Mouse (Mus musculus): Measurements from ENCODE around the gene Klk15. TPM values are rescaled to one million over a fixed set of nuclear protein-coding genes. Genes with fewer than 3 reads are reported as not detected.

Klk15 gene
- polyA plus RNA-seq, 1 experiment, result not detected

DNA sequence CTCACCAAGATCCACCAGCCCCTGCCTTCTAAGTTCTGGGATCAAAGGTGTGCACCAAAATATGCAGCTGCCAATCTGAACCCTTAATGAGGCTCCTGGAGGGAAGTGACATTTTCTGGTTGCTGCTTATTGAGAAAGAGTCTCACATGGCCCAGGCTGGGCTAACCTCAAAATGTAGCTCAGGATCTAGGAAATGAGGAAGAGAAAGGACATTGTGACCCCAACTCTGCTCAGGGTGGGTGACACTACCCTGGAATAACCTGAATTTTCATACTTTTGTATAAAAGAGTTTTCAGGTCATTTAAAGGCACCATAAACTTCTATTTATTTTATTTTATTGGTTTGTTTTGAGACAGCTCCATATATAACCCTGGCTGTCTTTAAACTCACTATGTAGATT, 52.1 kb downstream of the Klk15 start:
- Histone ChIP-seq H3K27ac (ENCODE audit: insufficient read depth, low read length) (no peak overlapping the region), H3K9me3 (replicated peaks; ENCODE audit: control insufficient read depth, insufficient read depth, low read length, poor library complexity, severe bottlenecking) (no peaks in the 10 kb centered on the region), H3K9ac (ENCODE audit: low read depth, poor library complexity, severe bottlenecking) (no peak overlapping the region), H3K4me3 (ENCODE audit: low read depth, low read length) (no peak overlapping the region), H3K4me1 (ENCODE audit: control insufficient read depth, insufficient read depth, low read length) (no peaks in the 10 kb centered on the region), H3K27me3 (ENCODE audit: control insufficient read depth, insufficient read depth, low read length, poor library complexity, severe bottlenecking) (no peaks in the 10 kb centered on the region), H3K36me3 (ENCODE audit: control insufficient read depth, insufficient read depth, low read length, poor library complexity, severe bottlenecking) (no peaks in the 10 kb centered on the region)
- TF ChIP-seq POLR2A (IDR thresholded peaks at IDR 0.05; ENCODE audit: insufficient read depth, low read length) (no peak), CTCF (IDR thresholded peaks at IDR 0.05; ENCODE audit: low read depth, low read length) (no peak), EP300 (IDR thresholded peaks at IDR 0.05; ENCODE audit: insufficient read depth, low read depth, low read length) (no peak)

Other genes starting within 250 kb of the Klk15 start
- gene Klk14, start 243.3 kb upstream of the Klk15 start, polyA plus RNA-seq (2011; ENCODE audit: insufficient read depth, insufficient read length, low read depth, missing spikeins), result not detected in 2 replicates
- gene Klk13, start 221.2 kb upstream of the Klk15 start, polyA plus RNA-seq (2011; ENCODE audit: insufficient read depth, insufficient read length, low read depth, missing spikeins), result 1.8 TPM in 1 of 2 replicates, not detected in the other
- not detected in 2 replicates for gene Klk12, start 164.8 kb upstream of the Klk15 start, polyA plus RNA-seq (2011; ENCODE audit: insufficient read depth, insufficient read length, low read depth, missing spikeins)
- not detected in 2 replicates for gene Klk11, start 159.1 kb upstream of the Klk15 start, polyA plus RNA-seq (2011; ENCODE audit: insufficient read depth, insufficient read length, low read depth, missing spikeins)
- 1.2 and 2.1 TPM in 2 replicates for gene Klk10, start 152.7 kb upstream of the Klk15 start, polyA plus RNA-seq (2011; ENCODE audit: insufficient read depth, insufficient read length, low read depth, missing spikeins)
- gene Klk9, start 141.8 kb upstream of the Klk15 start, polyA plus RNA-seq (2011; ENCODE audit: insufficient read depth, insufficient read length, low read depth, missing spikeins), result not detected in 2 replicates
- gene Klk8, start 136.2 kb upstream of the Klk15 start, polyA plus RNA-seq (2011; ENCODE audit: insufficient read depth, insufficient read length, low read depth, missing spikeins), result 12.7 and 15.5 TPM in 2 replicates
- 0.70 and 0.84 TPM in 2 replicates for gene Klk7, start 122.4 kb upstream of the Klk15 start, polyA plus RNA-seq (2011; ENCODE audit: insufficient read depth, insufficient read length, low read depth, missing spikeins)
- not detected in 2 replicates for gene Klk6, start 109.2 kb upstream of the Klk15 start, polyA plus RNA-seq (2011; ENCODE audit: insufficient read depth, insufficient read length, low read depth, missing spikeins)
- not detected in 2 replicates for gene Klk5, start 91.8 kb upstream of the Klk15 start, polyA plus RNA-seq (2011; ENCODE audit: insufficient read depth, insufficient read length, low read depth, missing spikeins)
- gene Klk4, start 52.6 kb upstream of the Klk15 start, polyA plus RNA-seq (2011; ENCODE audit: insufficient read depth, insufficient read length, low read depth, missing spikeins), result not detected in 2 replicates
- gene Klk1b8, start 16.9 kb downstream of the Klk15 start, polyA plus RNA-seq (2011; ENCODE audit: insufficient read depth, insufficient read length, low read depth, missing spikeins), result not detected in 2 replicates
- gene Klk1b1, start 33.0 kb downstream of the Klk15 start, polyA plus RNA-seq (2011; ENCODE audit: insufficient read depth, insufficient read length, low read depth, missing spikeins), result not detected in 2 replicates
- not detected in 2 replicates for gene Klk1b9, start 42.3 kb downstream of the Klk15 start, polyA plus RNA-seq (2011; ENCODE audit: insufficient read depth, insufficient read length, low read depth, missing spikeins)
- gene Klk1b11, start 62.1 kb downstream of the Klk15 start, polyA plus RNA-seq (2011; ENCODE audit: insufficient read depth, insufficient read length, low read depth, missing spikeins), result not detected in 2 replicates
- gene Klk1b26, start 78.4 kb downstream of the Klk15 start, polyA plus RNA-seq (2011; ENCODE audit: insufficient read depth, insufficient read length, low read depth, missing spikeins), result not detected in 2 replicates
- gene Klk1b27, start 118.5 kb downstream of the Klk15 start, polyA plus RNA-seq (2011; ENCODE audit: insufficient read depth, insufficient read length, low read depth, missing spikeins), result not detected in 2 replicates
- not detected in 2 replicates for gene Klk1b21, start 168.6 kb downstream of the Klk15 start, polyA plus RNA-seq (2011; ENCODE audit: insufficient read depth, insufficient read length, low read depth, missing spikeins)
- gene Klk1b22, start 178.9 kb downstream of the Klk15 start, polyA plus RNA-seq (2011; ENCODE audit: insufficient read depth, insufficient read length, low read depth, missing spikeins), result not detected in 2 replicates
- gene Klk1b16, start 203.0 kb downstream of the Klk15 start, polyA plus RNA-seq (2011; ENCODE audit: insufficient read depth, insufficient read length, low read depth, missing spikeins), result not detected in 2 replicates